Mouse (Mus musculus) right cerebral cortex, adult 2 months (tissue): Measurements from ENCODE around the gene Daam1.

ENCODE experiments used
- DNase-seq, 2 experiments: peaks; one replicate each; pipeline ENCODE4 v3.0.0; 2021 to 2022; ENCODE audit warnings: low spot score in 2 of 2

Daam1 gene

GRCm38 (mm10) chr12:71998653-71999052 is 167.8 kb downstream of the Daam1 start:
- DNase-seq: no peak

- DNase-seq: no peak
Measured at GRCm38 (mm10) chr12:71999671-72000070, 168.8 kb downstream of the Daam1 start.

- no peak for DNase-seq
Measured at GRCm38 (mm10) chr12:72001811-72002210, 170.9 kb downstream of the Daam1 start.

- no peak for DNase-seq
Measured at GRCm38 (mm10) chr12:72005307-72005706, 174.4 kb downstream of the Daam1 start.

DNA sequence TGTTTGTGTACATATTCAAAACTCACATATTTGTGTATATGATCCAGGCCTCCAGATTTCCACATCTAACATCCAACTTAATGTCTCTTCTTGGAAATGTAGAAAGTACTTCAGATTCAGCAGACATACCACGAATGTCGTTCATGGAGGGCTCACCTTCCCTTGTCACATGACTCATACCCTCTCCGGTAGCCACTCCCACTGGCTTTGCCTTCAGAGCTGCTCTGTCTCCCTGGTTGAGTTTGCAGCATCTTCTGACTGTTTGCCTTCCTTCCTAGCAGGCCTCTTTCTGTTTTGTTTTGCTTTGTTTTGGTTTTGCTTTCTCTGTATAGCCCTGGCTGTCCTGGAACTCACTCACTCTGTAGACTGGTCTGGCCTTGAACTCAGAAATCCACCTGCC is 176.8 kb downstream of the Daam1 start:
- no peak for DNase-seq

GRCm38 (mm10) chr12:72009051-72009902 is 178.4 kb downstream of the Daam1 start:
- DNase-seq: no peak

- no peak for DNase-seq
Measured at GRCm38 (mm10) chr12:72011404-72011803, 180.5 kb downstream of the Daam1 start.

GRCm38 (mm10) chr12:72012126-72012525 is 181.2 kb downstream of the Daam1 start:
- no peak for DNase-seq

DNA sequence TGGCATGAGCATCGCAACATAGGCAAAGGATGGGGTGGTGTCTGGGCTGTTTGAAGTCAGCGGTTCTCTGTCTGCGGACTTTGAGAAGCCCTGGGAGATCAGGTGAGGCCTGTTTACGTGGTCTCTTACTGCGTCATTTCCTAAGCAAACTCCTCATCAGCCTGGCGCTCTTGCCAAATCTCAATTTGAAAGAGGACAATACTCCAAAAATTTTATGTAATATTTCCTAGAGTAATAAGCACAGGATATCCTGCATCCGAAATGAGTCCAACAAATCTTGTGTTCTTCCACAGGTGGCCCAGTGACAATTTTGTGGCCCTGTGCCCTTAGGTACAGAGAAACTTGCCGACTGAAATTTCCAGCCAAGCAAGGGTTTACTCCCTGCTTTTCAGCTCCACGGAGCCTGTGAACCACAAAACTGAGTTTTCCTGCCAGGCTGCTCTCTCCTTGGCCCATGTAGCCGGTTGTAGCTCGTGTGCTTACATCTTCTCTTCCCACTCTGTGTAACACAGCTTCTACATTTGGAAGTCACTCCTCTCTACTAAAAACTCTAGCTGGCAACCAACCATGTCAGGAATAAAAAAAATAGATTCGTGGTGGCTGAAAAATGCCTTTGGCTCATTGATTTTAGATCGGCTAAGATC is 183.0 kb downstream of the Daam1 start:
- DNase-seq: no peak

DNA sequence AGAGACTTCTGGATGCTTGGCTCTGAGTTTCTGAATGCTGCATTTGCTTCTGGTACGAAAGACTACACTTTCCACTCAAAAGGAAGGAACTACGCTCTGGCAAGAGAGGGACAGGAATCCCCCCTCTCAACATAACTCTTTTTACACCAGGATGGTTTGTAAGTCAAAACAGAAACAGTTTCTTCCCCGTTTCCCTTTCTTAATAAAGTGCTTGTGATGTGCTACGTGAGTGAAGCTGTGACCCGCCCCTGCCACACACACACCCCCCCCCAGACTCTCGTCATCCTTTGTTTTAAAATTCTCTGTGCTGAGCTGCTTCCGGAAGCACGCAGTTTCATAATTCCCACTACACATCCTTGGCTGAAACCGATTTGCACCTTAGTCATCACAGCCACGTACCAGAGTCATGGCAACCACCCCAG is 183.5 kb downstream of the Daam1 start:
- peak; percentile 12 to 14 for DNase-seq

DNA sequence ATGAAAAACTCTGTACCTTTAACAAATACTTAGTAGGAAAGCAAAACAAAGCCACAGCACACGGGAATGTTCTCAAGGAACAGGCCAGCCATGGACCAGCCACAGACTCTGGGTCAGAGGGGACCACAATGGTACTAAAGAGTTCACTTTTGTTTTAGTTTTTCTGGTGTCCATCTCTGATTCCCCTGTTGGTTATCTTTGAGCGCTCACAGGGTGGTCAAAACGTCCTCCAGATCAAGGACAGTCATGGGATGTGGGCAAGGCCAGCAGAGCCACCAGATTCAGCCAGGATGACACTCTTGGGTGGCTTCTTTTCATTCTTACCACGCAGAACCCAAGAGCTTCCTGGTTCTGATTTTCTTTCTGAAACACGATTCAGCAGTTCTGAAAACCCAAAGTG is 184.4 kb downstream of the Daam1 start:
- DNase-seq: no peak

GRCm38 (mm10) chr12:72020285-72020684 is 189.4 kb downstream of the Daam1 start:
- DNase-seq: no peak

DNA sequence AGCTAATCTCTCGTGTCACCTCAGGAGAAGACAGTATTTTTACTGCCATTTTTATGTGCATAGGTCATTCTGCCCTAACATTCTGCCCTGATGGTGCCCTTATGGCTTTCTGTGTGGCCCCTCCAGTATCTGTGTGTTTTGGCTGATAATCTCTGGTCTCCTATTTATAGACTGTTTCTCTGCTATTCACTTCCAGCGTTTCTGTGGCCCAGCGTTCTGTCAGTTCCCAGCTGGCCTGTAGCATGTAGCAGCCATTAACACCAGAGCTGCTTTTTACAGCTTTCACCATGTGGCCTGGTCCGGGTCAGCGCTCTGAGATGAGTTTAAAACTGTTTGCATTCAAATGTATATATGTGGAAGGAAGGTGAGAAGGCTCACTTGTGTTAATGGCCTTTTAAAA is 190.7 kb downstream of the Daam1 start:
- DNase-seq: no peak

GRCm38 (mm10) chr12:72022790-72023189 is 191.9 kb downstream of the Daam1 start:
- DNase-seq: no peak

- no peak for DNase-seq
Measured at GRCm38 (mm10) chr12:72023572-72023971, 192.7 kb downstream of the Daam1 start.

DNA sequence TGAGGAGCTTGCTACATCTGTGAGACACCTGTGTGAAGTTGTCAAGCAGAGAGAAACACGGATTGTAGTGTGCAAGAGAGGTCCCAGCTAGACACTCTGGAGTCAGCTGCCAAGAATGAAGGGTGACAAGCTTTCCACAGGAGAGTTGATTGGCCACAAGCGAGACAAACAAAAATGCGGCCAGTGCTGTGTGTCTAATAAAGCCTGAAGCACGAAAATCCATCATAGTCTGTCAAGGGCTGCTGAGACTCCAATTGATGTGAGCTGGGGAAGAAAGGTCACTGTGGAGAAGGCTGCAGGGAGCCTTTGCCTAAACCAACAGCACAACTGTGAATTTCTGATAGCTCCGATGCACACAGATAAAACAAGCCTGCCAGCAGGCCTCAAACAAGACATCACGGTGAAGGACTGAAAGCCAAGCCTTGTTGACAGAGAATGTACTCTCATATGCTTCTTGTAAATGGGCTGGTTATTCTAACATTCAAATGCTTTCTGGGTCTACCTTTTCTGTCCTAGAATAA is 194.5 kb downstream of the Daam1 start:
- DNase-seq: no peak

- no peak for DNase-seq
Measured at GRCm38 (mm10) chr12:72031171-72031570, 200.3 kb downstream of the Daam1 start.

GRCm38 (mm10) chr12:72031794-72032193 is 200.9 kb downstream of the Daam1 start:
- DNase-seq: no peak

DNA sequence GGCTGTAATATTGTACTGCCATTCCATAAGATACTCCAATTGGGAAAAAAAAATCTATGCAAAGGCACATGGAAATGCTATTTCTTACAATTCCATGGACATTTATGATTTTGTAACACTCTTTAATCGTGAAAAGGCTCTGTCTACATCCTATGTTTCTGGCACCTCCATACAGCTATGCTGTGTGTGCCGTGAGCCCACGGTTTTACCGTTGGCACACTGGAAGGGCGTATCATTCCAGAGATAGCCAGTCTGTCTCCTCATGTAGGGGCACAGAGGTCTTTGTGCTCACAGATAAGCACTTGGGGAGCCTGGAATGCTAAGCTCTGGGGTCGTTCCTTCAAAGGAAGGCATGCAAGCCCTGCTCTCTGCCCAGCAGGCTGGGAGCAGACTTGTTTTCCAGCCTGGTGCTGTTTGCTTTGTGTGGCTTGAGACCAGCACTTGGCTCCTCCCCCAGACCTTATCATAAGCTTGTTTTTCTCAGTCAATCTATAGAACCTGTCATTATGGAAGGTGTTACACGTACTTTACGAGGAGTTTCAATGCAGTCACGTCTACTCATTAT is 205.3 kb downstream of the Daam1 start:
- no peak for DNase-seq

DNA sequence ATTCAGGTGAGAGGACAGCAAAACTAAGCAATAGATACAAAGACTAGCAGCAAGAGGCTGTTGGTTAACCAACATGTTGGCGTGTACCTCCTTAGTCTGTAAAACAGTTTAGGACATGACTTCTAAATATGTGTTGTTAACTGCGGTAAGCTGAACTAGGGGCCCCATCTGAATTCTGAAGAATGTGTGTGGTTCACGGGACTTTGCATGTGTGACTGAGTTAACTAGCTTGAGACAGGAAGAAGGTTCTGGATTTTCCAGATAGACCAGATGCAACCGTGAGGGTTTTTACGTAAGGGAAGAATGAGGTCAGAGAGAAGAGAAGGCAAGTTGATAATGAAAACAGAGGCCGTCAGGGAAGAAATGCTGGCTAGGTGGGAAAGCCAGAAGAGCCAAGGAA is 206.2 kb downstream of the Daam1 start:
- no peak for DNase-seq

- no peak for DNase-seq
Measured at GRCm38 (mm10) chr12:72038866-72039265, 208.0 kb downstream of the Daam1 start.

DNA sequence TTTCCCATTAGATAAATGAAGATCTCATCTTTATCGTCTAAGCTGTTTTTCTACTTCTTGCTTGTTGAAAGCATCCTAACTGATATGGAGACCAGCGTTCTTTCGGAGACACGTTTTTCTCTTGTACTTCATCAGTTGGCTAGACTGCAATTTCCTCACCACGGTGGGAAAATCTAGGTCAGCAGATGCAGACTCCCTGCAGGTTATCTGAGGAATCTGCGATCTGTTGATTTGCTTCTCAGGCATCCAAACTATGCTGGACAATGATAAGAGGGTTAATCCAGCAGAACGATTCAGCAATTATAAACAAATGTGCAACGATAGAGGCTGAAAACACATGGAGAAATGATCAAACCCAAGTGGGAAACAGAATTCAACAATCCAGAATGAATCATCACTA is 208.6 kb downstream of the Daam1 start:
- no peak for DNase-seq

- DNase-seq: no peak
Measured at GRCm38 (mm10) chr12:72041238-72041637, 210.4 kb downstream of the Daam1 start.
